Mouse (Mus musculus): Measurements from ENCODE around the gene Hspa1l.
"Not testable (repeated sequence)": the region's sequence is repeated elsewhere in the genome, so short reads cannot be mapped to it uniquely, and the experiment has no call there.

Gene Hspa1l

DNA sequence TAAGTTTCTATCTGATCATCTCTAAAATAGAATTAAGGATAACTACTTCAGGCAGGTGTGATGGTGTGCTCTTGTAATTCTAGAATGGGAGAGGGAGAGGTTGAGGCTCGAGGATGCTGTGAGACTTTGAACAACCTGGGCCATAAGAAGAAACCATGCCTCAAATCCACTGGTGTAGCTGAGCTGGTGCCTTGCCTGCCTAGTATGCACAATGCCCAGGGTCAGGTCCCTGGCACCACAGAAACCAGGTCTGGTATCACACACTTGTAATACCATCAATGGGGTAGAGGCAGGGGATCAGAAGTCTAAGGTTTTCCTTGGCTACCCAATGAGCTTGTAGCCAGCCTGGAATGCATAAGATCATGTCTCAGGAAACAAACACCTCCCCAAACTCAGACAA lies 9.7 kb upstream of the Hspa1l start:
- in situ Hi-C loops (cut with MboI; ENCODE audit: low pct_unique_long_range_greater_than_20kb in 1 of 2, low sequenced_read_pairs in 2 of 2, unreplicated experiment in 1 of 2): no loop called here

DNA sequence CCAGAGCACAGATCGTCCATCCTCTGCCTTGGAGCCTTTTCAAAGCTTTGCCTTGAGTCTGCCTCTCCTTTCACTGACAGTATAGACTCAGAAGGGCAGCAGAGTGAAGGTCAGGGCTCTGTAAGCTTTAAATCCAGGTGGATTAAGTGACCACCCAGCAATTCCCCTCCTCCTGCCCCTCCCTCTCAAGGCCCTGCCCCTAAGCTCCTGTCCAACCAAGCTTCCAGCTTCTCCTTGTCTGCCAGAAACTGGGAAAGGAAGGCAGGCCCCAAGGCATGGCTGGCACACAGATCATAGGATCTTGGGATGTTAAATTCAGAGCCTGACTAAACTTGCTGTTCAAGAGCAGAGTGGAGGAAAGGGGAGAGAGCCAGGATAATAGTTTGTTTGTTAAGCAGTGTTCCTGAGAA lies 7.9 kb upstream of the Hspa1l start:
- in situ Hi-C loops (cut with MboI; ENCODE audit: low pct_unique_long_range_greater_than_20kb in 1 of 2, low sequenced_read_pairs in 2 of 2, unreplicated experiment in 1 of 2): no loop called here

DNA sequence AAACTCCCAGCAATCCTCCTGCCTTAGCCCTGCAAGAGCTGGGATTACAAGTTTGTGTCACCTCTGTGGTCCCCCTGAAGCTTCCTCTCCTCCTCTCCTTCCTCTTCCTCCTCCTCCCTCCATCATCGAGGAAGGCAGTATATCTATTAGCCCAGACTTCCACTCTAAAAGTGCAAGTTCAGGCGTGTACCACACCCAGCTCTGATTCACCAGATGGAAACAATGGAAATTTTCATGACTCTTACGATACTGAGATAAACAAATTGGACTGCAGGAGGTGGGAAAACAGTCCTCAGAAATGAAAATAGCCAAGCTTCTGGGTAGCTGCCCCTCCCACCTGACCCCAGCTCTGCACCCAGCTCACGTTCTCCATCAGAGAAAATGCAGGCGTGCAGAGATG lies 6.9 kb upstream of the Hspa1l start:
- in situ Hi-C loops (cut with MboI; ENCODE audit: low pct_unique_long_range_greater_than_20kb in 1 of 2, low sequenced_read_pairs in 2 of 2, unreplicated experiment in 1 of 2): no loop called here

DNA sequence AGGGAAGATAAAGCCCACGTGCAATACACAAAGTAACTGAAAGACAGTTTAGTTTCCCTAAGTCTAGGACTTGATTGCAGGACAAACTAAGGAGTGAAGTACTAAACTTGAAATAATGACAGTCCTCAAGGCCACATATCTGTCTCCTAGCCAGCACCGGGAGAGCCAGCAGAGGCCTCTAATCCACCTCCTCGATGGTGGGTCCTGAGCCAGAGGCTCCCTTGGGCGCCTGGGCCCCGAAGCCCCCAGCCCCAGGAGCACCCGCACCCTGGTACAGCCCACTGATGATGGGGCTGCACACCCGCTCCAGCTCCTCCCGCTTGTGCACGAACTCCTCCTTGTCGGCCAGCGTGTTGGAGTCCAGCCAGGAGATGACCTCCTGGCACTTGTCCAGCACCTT lies 2.7 kb upstream of the Hspa1l start, which contains the start of gene Gm20481:
TSS of gene Gm20481 (plus strand) at position 91 of the 400 bp plus-strand sequence.
- in situ Hi-C loops (cut with MboI; ENCODE audit: low pct_unique_long_range_greater_than_20kb in 1 of 2, low sequenced_read_pairs in 2 of 2, unreplicated experiment in 1 of 2): not testable (repeated sequence)

DNA sequence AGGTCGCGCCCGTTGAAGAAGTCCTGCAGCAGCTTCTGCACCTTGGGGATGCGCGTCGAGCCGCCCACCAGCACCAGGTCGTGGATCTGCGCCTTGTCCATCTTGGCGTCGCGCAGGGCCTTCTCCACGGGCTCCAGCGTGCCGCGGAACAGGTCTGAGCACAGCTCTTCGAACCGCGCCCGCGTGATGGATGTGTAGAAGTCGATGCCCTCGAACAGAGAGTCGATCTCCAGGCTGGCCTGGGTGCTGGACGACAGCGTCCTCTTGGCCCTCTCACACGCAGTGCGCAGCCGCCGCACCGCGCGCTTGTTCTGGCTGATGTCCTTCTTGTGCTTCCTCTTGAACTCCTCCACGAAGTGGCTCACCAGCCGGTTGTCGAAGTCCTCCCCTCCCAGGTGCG lies 1.7 kb upstream of the Hspa1l start:
- in situ Hi-C loops (cut with MboI; ENCODE audit: low pct_unique_long_range_greater_than_20kb in 1 of 2, low sequenced_read_pairs in 2 of 2, unreplicated experiment in 1 of 2): not testable (repeated sequence)

DNA sequence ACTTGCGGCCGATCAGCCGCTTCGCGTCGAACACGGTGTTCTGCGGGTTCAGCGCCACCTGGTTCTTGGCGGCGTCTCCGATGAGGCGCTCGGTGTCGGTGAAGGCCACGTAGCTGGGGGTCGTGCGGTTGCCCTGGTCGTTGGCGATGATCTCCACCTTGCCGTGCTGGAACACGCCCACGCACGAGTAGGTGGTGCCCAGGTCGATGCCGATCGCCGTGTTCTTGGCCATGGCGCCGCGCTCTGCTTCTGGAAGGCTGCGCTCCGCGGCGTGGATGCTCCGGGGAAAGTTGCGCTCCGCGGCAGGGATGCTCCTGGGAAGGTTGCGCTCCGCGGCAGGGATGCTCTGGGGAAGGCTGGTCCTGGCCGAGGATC lies 822 bp upstream of the Hspa1l start:
- in situ Hi-C loops (cut with MboI; ENCODE audit: low pct_unique_long_range_greater_than_20kb in 1 of 2, low sequenced_read_pairs in 2 of 2, unreplicated experiment in 1 of 2): not testable (repeated sequence)

DNA sequence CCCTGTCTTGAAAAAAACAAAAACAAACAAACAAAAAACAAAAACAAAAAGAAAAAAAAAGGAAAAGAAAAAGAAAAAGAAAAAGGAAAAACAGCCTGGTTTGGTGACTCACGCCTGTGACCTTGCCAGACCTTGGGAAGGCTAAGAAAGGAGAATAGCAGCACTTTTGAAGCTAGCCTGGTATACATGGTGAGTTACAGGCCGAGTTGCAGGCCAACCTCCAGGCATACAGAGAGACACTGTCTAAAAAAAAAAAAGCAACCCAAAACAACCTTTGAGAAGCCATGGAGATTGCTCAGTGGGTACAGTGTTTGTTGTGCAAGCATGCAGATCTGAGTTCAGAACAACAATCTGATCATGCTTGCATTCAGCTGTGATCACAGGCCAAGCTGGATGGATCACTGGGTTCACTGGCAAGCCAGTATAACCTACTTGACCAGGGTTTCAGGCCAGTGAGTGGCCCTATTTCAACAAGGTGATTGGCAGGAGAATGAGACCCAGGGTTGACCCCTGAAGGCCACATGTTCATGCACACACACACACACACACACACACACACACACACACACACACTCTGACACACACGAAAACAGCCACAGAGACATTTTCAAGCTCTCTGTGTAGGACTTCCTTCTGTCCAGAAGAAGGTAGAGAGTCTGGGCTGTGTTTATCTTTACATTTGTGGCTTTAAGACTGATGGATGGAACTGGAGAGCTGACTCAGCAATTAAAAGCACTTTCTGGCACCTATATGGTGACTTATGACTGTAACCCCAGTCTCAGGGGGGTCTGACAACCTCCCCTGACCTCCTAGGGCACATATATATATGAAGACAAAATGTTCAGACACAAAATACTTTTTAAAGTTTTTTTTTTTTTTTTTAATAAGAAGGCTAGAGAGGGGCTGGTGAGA lies 3.3 kb downstream of the Hspa1l start:
- in situ Hi-C loops (cut with MboI; ENCODE audit: low pct_unique_long_range_greater_than_20kb in 1 of 2, low sequenced_read_pairs in 2 of 2, unreplicated experiment in 1 of 2): no loop called here

DNA sequence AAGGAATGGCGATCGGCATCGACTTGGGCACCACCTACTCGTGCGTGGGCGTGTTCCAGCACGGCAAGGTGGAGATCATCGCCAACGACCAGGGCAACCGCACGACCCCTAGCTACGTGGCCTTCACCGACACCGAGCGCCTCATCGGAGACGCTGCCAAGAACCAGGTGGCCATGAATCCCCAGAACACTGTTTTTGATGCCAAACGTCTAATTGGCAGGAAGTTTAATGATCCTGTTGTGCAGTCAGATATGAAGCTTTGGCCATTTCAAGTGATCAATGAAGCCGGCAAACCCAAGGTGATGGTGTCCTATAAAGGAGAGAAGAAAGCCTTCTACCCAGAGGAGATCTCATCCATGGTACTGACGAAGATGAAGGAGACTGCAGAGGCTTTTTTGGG lies 4.5 kb downstream of the Hspa1l start:
- in situ Hi-C loops (cut with MboI; ENCODE audit: low pct_unique_long_range_greater_than_20kb in 1 of 2, low sequenced_read_pairs in 2 of 2, unreplicated experiment in 1 of 2): no loop called here

DNA sequence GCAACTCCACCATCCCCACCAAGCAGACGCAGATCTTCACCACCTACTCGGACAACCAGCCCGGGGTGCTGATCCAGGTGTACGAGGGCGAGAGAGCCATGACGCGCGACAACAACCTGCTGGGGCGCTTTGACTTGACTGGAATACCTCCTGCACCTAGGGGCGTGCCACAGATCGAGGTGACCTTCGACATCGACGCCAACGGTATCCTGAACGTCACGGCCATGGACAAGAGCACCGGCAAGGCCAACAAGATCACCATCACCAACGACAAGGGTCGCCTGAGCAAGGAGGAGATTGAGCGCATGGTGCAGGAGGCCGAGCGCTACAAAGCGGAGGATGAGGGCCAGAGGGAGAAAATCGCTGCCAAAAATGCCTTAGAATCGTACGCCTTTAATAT lies 5.7 kb downstream of the Hspa1l start:
- in situ Hi-C loops (cut with MboI; ENCODE audit: low pct_unique_long_range_greater_than_20kb in 1 of 2, low sequenced_read_pairs in 2 of 2, unreplicated experiment in 1 of 2): no loop called here

DNA sequence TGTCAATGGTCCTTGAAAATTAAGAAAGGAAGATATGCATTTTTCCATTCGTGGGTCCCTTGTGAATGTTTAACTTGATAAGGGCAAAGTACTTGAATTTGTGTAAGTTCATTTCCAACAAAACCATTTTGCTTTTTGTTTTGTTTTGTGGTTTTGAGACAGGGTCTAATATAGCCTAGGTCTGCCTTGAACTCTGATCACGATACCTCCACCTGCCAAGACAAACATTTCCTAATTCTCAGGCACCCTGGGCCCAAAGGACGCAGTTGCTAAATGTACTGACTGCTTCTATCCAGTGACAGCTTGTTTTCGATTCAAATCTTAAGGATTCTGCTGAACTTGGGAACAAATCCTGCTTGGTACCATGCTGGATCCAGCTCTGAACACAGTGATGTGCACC lies 7.1 kb downstream of the Hspa1l start:
- in situ Hi-C loops (cut with MboI; ENCODE audit: low pct_unique_long_range_greater_than_20kb in 1 of 2, low sequenced_read_pairs in 2 of 2, unreplicated experiment in 1 of 2): no loop called here

DNA sequence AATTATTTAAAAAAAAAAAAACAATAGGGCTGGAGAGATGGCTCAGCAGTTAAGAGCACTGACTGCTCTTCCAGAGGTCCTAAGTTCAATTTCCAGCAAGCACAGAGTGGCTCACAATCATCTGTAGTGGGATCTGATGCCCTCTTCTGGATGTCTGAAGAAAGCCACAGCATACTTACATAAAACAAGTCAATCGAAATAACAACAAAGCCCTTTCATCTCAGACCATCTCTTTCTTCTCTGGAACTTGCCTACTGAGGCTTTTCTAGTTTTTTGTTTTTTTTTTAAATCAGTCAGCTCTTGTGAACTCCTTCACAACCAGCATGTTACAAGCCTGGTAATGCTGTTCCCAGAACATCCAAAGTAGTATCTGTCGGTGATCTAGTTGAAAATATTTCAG lies 8.2 kb downstream of the Hspa1l start:
- in situ Hi-C loops (cut with MboI; ENCODE audit: low pct_unique_long_range_greater_than_20kb in 1 of 2, low sequenced_read_pairs in 2 of 2, unreplicated experiment in 1 of 2): no loop called here

DNA sequence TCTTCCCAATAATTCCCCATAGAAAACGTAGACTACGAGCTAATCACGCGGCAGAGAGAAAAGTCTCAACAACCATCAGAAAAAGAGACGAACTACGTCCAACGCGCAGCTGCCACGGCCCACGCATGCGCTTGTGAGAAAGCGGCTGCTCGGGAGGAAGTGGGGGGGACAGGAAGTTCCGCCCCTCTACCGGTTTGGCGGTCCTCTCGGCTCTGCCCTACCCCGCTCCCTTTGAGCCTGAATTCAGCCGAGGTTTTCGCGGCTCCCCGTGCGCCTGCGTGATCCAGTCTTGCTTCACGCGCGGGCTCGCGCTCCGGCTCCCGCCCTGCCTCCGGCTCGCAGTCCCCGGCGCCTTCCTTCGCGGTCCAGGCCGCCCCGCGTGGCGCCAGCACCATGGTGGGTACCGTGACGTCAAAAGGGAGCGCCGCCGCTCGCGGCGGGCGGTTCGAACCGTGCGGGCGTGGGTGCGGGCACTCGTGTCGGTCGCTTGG lies 9.2 kb downstream of the Hspa1l start, which contains the start of gene Lsm2:
TSS of gene Lsm2 (plus strand) at position 173 of the 491 bp plus-strand sequence.
- in situ Hi-C loops (cut with MboI; ENCODE audit: low pct_unique_long_range_greater_than_20kb in 1 of 2, low sequenced_read_pairs in 2 of 2, unreplicated experiment in 1 of 2): no loop called here

DNA sequence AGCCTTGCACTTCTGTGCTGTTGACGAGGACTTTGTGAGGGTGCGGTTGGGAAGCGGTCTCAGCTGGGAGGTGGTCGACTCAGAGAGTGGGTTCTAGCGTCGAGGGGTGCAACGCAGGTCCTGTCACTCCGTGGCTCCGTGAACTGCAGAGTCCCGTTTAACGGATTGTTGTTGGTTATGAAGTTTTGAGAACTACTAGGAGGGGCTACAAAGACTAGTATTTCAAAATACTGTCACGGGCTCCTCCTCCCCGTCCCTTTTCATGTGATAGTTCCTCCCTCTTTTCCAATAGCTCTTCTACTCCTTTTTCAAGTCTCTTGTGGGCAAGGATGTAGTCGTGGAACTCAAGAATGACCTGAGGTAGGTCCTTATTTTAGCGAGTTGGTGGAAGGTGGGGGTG lies 9.8 kb downstream of the Hspa1l start:
- in situ Hi-C loops (cut with MboI; ENCODE audit: low pct_unique_long_range_greater_than_20kb in 1 of 2, low sequenced_read_pairs in 2 of 2, unreplicated experiment in 1 of 2): no loop called here

DNA sequence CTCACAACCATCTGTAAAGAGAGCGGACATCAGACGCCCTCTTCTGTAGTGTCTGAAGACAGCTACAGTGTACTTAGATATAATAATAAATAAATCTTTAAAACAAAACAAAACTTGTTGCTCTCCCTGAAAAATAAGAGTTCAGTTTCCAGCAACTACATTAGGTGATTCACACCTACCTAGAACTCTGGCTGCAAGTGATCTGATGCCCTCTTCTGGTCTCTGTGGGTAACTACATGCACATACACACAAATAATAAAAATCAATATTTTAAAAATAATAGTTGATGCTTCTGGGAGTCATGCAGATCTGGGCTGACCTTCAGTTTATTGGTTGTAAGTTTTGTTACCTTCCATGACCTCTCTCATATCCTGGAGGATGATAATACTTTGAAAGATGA lies 11.7 kb downstream of the Hspa1l start:
- in situ Hi-C loops (cut with MboI; ENCODE audit: low pct_unique_long_range_greater_than_20kb in 1 of 2, low sequenced_read_pairs in 2 of 2, unreplicated experiment in 1 of 2): no loop called here

DNA sequence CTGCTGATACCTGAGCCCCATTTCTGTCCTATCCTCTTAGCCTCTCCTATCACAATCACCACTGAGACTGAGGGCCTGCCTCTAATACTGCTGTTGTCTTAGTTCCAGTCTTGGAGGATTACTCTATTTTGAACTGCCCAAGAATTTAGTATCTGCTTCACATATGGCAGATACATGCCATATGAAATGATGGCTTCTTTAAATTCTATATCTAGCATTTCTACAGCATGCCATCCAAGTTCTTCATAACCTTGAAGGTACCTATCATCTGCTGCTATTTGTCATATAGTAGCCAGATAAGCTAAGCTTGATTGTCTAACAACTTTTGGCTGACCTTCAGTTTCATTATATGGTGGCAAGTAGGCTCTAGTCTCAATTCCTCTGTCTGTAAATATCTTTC lies 22.2 kb downstream of the Hspa1l start:
- in situ Hi-C loops (cut with MboI; ENCODE audit: low pct_unique_long_range_greater_than_20kb in 1 of 2, low sequenced_read_pairs in 2 of 2, unreplicated experiment in 1 of 2): no loop called here

DNA sequence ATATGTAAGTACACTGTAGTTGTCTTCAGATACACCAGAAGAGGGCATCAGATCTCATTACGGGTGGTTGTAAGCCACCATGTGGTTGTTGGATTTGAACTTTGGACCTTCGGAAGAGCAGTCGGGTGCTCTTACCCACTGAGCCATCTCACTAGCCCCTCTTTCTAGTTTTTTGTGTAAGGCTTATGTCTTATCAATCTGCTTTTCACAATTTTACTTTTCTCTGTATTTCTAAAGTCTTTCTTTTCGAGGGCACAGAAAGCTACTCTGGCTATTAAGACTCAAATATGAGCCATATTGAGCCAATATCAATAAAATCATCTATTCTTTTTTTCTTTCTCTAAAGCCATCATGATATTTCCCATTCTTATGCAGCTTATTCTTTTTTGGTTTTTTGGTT lies 22.7 kb downstream of the Hspa1l start:
- in situ Hi-C loops (cut with MboI; ENCODE audit: low pct_unique_long_range_greater_than_20kb in 1 of 2, low sequenced_read_pairs in 2 of 2, unreplicated experiment in 1 of 2): not testable (repeated sequence)

DNA sequence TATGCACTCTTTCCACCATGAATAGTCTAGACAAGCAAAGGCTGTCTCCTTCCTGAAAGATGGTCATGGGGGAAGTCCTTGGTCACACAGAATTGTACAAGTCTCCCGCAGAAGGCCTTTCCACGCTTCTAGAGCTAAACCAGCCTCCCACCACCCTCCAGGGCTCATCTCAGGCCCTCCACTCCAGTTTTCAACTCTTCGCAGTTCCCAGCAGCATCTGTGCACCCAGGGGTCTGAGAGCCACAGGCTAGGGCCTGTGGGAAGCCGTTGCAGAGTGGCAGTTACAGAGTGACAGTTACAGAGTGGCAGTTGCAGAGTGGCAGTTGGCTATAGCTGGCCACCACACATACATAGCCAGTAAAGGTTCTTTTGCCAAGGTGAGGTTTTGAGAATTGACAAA lies 23.4 kb downstream of the Hspa1l start:
- in situ Hi-C loops (cut with MboI; ENCODE audit: low pct_unique_long_range_greater_than_20kb in 1 of 2, low sequenced_read_pairs in 2 of 2, unreplicated experiment in 1 of 2): not testable (repeated sequence)

DNA sequence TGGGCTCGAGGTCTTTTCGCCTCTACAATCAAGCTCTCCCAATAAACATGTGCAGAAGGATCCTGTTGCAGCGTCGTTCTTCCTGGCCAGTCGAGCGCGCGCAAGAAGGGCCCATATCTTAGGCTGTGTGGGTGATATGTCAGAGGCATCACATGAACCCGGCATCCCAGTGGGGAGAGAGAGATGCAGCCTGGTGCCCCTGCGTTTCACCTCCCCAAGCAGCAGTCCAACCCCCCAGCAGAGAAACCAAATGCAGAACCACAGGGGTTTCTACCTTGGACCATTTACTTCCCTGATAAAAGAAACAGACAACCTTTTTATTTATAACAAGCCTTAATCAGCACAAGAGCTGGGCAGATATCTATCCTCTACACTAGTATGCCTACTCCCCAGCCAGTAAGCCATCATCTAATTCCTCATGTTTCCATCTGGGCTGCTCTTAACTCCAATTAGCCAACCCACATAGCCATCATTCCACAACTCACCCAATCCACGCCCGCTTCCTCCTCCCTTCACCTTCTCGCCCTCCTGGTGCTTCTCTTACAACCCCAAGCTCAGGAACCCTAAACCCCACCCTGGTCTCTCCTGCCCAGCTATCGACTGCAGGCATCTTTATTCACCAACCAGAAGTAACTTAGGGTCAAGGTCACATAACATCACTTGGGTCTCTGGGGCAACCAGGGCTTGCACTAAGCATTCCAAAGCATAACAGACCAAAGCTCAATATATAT lies 24.1 kb downstream of the Hspa1l start:
- in situ Hi-C loops (cut with MboI; ENCODE audit: low pct_unique_long_range_greater_than_20kb in 1 of 2, low sequenced_read_pairs in 2 of 2, unreplicated experiment in 1 of 2): no loop called here

DNA sequence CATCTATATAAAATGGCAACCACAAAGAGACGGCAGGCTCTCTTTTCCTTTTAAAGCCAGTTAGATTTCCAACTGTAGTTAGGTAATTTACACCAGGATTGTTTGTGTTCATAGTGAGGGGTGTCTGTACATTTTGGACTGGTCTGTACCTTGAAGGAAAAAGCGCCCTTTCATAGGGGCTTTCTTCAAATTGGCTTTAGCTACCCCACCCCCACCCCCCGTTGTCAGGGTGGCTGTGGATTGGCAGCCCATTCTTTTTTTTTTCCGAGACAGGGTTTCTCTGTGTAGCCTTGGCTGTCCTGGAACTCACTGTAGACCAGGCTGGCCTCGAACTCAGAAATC lies 24.6 kb downstream of the Hspa1l start:
- in situ Hi-C loops (cut with MboI; ENCODE audit: low pct_unique_long_range_greater_than_20kb in 1 of 2, low sequenced_read_pairs in 2 of 2, unreplicated experiment in 1 of 2): no loop called here
